Comparison of ENCODE assay signal across 10 mouse cellular contexts in the genomic region with DNA sequence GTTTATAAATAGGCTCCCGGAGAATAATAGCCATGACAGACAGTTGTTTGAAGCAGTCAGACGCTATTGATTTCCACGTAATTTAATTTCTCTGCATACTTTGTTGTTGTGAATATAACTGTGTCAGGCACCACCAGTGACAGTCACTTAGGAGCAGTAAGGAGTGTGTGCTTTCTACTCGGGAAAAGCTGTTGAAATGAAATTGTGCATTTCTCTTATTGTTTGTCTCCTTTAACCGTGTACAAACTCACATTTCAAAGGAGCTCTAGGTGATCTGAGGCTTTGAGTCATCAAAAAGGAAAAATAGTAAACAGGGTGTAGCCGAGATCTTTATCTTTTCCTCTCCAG. TPM values are rescaled to one million over a fixed set of nuclear protein-coding genes. Genes with fewer than 3 reads are reported as not detected.
DNase-seq lines count a peak whose midpoint lies in the region; ATAC-seq and TF ChIP-seq lines count a peak whose summit lies in the region.
"Had no signal": no experiment of that assay in that cellular context is flagged by ENCODE, and none has a peak within 500 bp of the region (broad histone marks: within the 10 kb centered on the region; RNA-seq: fewer than 3 reads in every experiment).

No protein-coding gene starts in this region.

- H3K36me3 ChIP-seq in heart, embryonic 11.5 days (ENCODE audit: control insufficient read depth, insufficient read depth, low read length) = no peaks in the 10 kb centered on the region
- H3K36me3 ChIP-seq in G1E (replicated peaks) = peaks cover 22% of the 10 kb centered on the region
- H3K36me3 ChIP-seq in hindbrain, embryonic 13.5 days = no peaks in the 10 kb centered on the region
- no peaks in the 10 kb centered on the region for H3K36me3 ChIP-seq in midbrain, embryonic 13.5 days

- no peak for TF ChIP-seq CTCF in G1E (IDR thresholded peaks at IDR 0.05; ENCODE audit: low read depth, low read length)

- H3K4me3 ChIP-seq in heart, embryonic 11.5 days (ENCODE audit: low read depth, low read length) = no peak overlapping the region
- H3K4me3 ChIP-seq in G1E (ENCODE audit: low read depth, low read length) = peak overlapping the region; percentile 75; the same call in 1 of the 2 replicates
- peak overlapping the region; percentile 62 for H3K4me3 ChIP-seq in hindbrain, embryonic 13.5 days
- peak overlapping the region; percentile 62 for H3K4me3 ChIP-seq in midbrain, embryonic 13.5 days (replicated peaks)

- no peaks in the 10 kb centered on the region for H3K9me3 ChIP-seq in heart, embryonic 11.5 days (replicated peaks; ENCODE audit: control insufficient read depth, low read length)
- peaks cover 6% of the 10 kb centered on the region for H3K9me3 ChIP-seq in G1E (replicated peaks)
- H3K9me3 ChIP-seq in hindbrain, embryonic 13.5 days = no peaks in the 10 kb centered on the region
- no peaks in the 10 kb centered on the region for H3K9me3 ChIP-seq in midbrain, embryonic 13.5 days

- no peak for DNase-seq in heart, adult 18-20 months
- no peak for DNase-seq in G1E (ENCODE audit: low spot score)
- no peak for DNase-seq in gastrocnemius, postnatal 4 days (ENCODE audit: low spot score in 2 of 2)
- no peak for DNase-seq in cerebellum, postnatal 10 days
- DNase-seq in thymus, adult 18-20 months = no peak
- DNase-seq: cerebellum, adult 2 months had no signal

- H3K9ac ChIP-seq in heart, embryonic 11.5 days (ENCODE audit: low read depth, low read length) = no peak overlapping the region
- H3K9ac ChIP-seq in hindbrain, embryonic 13.5 days = no peak overlapping the region
- H3K9ac ChIP-seq in midbrain, embryonic 13.5 days (replicated peaks) = 0 out of 2 replicates have a peak overlapping the region, but pooled peaks have one; percentile 80

- no peak for ATAC-seq in heart, embryonic 11.5 days (replicated peaks; ENCODE audit: insufficient number of reproducible peaks, low FRiP score, low TSS enrichment)
- no peak for ATAC-seq in G1E (ENCODE audit: extremely low read depth, insufficient number of reproducible peaks, low FRiP score, poor library complexity, severe bottlenecking)
- no peak for ATAC-seq in hindbrain, embryonic 13.5 days (ENCODE audit: low FRiP score)
- no peak for ATAC-seq in midbrain, embryonic 13.5 days

- no peak overlapping the region for H3K27ac ChIP-seq in heart, embryonic 11.5 days (ENCODE audit: low read depth, low read length)
- no peak overlapping the region for H3K27ac ChIP-seq in hindbrain, embryonic 13.5 days
- H3K27ac ChIP-seq in midbrain, embryonic 13.5 days = 0 out of 2 replicates have a peak overlapping the region, but pooled peaks have one; percentile 58
- H3K27ac ChIP-seq: macrophage had no signal

- H3K27me3 ChIP-seq in heart, embryonic 11.5 days (ENCODE audit: control insufficient read depth, insufficient read depth, low read length) = peaks cover 91% of the 10 kb centered on the region
- peaks cover 19% of the 10 kb centered on the region for H3K27me3 ChIP-seq in G1E (ENCODE audit: insufficient read depth, low read length)
- H3K27me3 ChIP-seq in hindbrain, embryonic 13.5 days = peaks cover 90% of the 10 kb centered on the region
- peaks cover 88% of the 10 kb centered on the region for H3K27me3 ChIP-seq in midbrain, embryonic 13.5 days

- WGBS in heart, embryonic 11.5 days (ENCODE audit: insufficient replicate concordance) = 12% methylated on average over 6 of the region's 6 CpGs
- 2% methylated on average over 6 of the region's 6 CpGs for WGBS in hindbrain, embryonic 13.5 days
- WGBS in midbrain, embryonic 13.5 days = 8% methylated on average over 6 of the region's 6 CpGs

- no peaks in the 10 kb centered on the region; the same call in 1 of the 2 replicates for H3K4me1 ChIP-seq in heart, embryonic 11.5 days (ENCODE audit: control insufficient read depth, insufficient read depth, low read length)
- peaks cover 71% of the 10 kb centered on the region for H3K4me1 ChIP-seq in G1E (ENCODE audit: insufficient read depth, low read depth, low read length)
- H3K4me1 ChIP-seq in hindbrain, embryonic 13.5 days (replicated peaks) = peaks cover 48% of the 10 kb centered on the region
- peaks cover 50% of the 10 kb centered on the region for H3K4me1 ChIP-seq in midbrain, embryonic 13.5 days (replicated peaks)

- H3K4me2 ChIP-seq in heart, embryonic 11.5 days = peak overlapping the region; percentile 89; the same call in 1 of the 2 replicates
- H3K4me2 ChIP-seq in hindbrain, embryonic 13.5 days = peak overlapping the region; percentile 77
- peak overlapping the region; percentile 78 for H3K4me2 ChIP-seq in midbrain, embryonic 13.5 days (replicated peaks)

RNA-seq across cellular contexts. Expression of a gene that starts 0.8 kb away (rescaled TPM):
- 0.04 and 0.07 TPM in 2 replicates for polyA plus RNA-seq in heart, embryonic 11.5 days (2014; fragmentation: Nextera tagmentation; extraction: Ambion mirVana)
- total RNA-seq in heart, adult 18-20 months (2021) = under 1 TPM; 0.10 to 0.13 TPM
- total RNA-seq in G1E (2014; fragmentation: Nextera tagmentation) (23.9 and 39.9 TPM in 2 replicates), G1E (2017) (15.0 and 23.3 TPM in 2 replicates)
- polyA plus RNA-seq in G1E (2012) = 13.6 and 16.5 TPM in 2 replicates
- polyA plus RNA-seq in hindbrain, embryonic 13.5 days (2015; fragmentation: Nextera tagmentation; extraction: Ambion mirVana) = 83.5 and 84.1 TPM in 2 replicates
- polyA plus RNA-seq in midbrain, embryonic 13.5 days (2015; fragmentation: Nextera tagmentation; extraction: Ambion mirVana) = 124 and 156 TPM in 2 replicates
- total RNA-seq in gastrocnemius, postnatal 4 days (2021) = 1 to 10 TPM; 2.4 to 2.8 TPM
- polyA plus RNA-seq: macrophage had no signal

RNA-seq across cellular contexts. Expression of a gene that starts 53.8 kb away (rescaled TPM):
- 21.0 and 23.4 TPM in 2 replicates for polyA plus RNA-seq in heart, embryonic 11.5 days (2014; fragmentation: Nextera tagmentation; extraction: Ambion mirVana)
- 1 to 10 TPM; 5.2 to 5.7 TPM for total RNA-seq in heart, adult 18-20 months (2021)
- total RNA-seq in G1E (2014; fragmentation: Nextera tagmentation) (44.5 and 51.2 TPM in 2 replicates), G1E (2017) (49.7 and 57.9 TPM in 2 replicates)
- polyA plus RNA-seq in G1E (2012) = 1.7 and 3.7 TPM in 2 replicates
- 35.2 and 36.0 TPM in 2 replicates for polyA plus RNA-seq in hindbrain, embryonic 13.5 days (2015; fragmentation: Nextera tagmentation; extraction: Ambion mirVana)
- 40.1 and 43.5 TPM in 2 replicates for polyA plus RNA-seq in midbrain, embryonic 13.5 days (2015; fragmentation: Nextera tagmentation; extraction: Ambion mirVana)
- 10 to 100 TPM; 13.1 to 13.3 TPM for total RNA-seq in gastrocnemius, postnatal 4 days (2021)

Comparison
In these comparisons a context has a peak if more than half of its experiments do, and no peak if none do; other contexts are left out.
1. RNA of a gene that starts 0.8 kb away (polyA plus RNA-seq): 124 to 156 TPM in midbrain, embryonic 13.5 days, 83.5 to 84.1 TPM in hindbrain, embryonic 13.5 days and 13.6 to 16.5 TPM in G1E; 0.04 to 0.07 TPM in heart, embryonic 11.5 days; every median in the first group is over 10 times any median in the second.
2. Peak in every context shown above with its lines, with median percentiles within 50 percentile points of each other: H3K4me2 ChIP-seq.